Mouse (Mus musculus) bone marrow macrophage, adult 2 months (primary cell): ENCODE measurements around the gene Adarb1. TPM values are rescaled to one million over a fixed set of nuclear protein-coding genes. Genes with fewer than 3 reads are reported as not detected.

Experiments
- H3K27ac ChIP-seq: 2 replicates; pipeline ENCODE4 v1.5.1; 2012; ENCODE audit warnings: low read depth, low read length; ENCODE audit not compliant: insufficient read depth
- H3K4me1 ChIP-seq: 2 replicates; pipeline ENCODE4 v1.6.1; 2012; ENCODE audit warnings: low read length; ENCODE audit not compliant: control insufficient read depth, insufficient read depth
- H3K4me3 ChIP-seq: 2 replicates; pipeline ENCODE4 v1.5.1; 2012; ENCODE audit warnings: mild to moderate bottlenecking, low read length, moderate library complexity; ENCODE audit not compliant: insufficient read depth
- CTCF ChIP-seq: IDR thresholded peaks from 2 replicates; pipeline ENCODE4 v1.5.1; 2012; ENCODE audit warnings: low read depth, mild to moderate bottlenecking, low read length, moderate library complexity
- POLR2A ChIP-seq: IDR thresholded peaks from 2 replicates; pipeline ENCODE4 v1.6.1; 2012; ENCODE audit warnings: mild to moderate bottlenecking, low read depth, low read length, borderline replicate concordance
- polyA plus RNA-seq: library from polyadenylated mRNA; stranded (reverse); fragments of >200 nt; gene quantifications from 2 replicates; pipeline ENCODE4 v1.2.4, GENCODE M21; 2012; ENCODE audit not compliant: missing spikeins, insufficient read depth, insufficient read length

The Adarb1 gene
- polyA plus RNA-seq, 1 experiment, result 0.84 TPM

DNA sequence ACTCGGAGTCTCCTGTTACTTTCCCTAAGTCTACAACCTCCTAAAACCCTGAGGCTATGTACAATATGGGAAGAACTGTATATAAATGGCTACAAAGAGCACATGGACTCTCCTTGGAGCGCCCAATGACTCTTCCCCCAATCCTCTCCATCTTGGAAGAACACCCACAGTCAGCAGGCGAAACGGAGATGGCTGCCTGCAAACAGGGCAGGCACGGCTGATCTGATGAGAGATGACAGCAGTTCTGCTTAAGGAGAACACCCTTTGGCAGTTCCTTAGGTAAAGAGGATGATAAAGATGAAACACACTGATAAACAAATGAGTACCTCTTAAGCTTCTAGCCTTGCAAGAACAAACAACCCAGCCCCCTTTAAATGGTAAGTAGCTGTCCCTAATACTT lies 43.7 kb downstream of the Adarb1 start:
- Histone ChIP-seq H3K4me3 (no peak overlapping the region), H3K4me1 (peaks cover 16% of the 10 kb centered on the region), H3K27ac (no peak overlapping the region)
- TF ChIP-seq CTCF (no peak), POLR2A (no peak)

DNA sequence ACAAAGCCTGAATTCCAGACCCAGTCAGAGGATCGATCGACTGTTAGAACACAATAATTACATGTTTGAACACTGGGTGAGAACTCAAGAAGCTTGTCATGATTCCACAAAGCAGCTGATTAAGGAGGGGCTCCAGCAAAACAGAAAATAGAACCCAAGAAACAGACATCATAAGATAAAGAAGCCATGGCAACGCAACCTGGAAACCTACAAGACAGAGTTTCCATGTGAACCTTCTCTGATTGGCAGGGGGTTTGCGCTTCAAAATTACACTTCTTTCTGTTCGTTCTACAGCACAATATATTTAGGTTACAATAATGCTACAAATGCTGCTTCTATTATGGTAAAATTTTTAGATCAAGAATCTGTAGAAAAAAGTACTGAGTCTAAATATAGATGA lies 47.9 kb downstream of the Adarb1 start:
- Histone ChIP-seq H3K4me1 (peaks cover 23% of the 10 kb centered on the region), H3K27ac (no peak overlapping the region), H3K4me3 (no peak overlapping the region)
- TF ChIP-seq POLR2A (no peak), CTCF (no peak)

DNA sequence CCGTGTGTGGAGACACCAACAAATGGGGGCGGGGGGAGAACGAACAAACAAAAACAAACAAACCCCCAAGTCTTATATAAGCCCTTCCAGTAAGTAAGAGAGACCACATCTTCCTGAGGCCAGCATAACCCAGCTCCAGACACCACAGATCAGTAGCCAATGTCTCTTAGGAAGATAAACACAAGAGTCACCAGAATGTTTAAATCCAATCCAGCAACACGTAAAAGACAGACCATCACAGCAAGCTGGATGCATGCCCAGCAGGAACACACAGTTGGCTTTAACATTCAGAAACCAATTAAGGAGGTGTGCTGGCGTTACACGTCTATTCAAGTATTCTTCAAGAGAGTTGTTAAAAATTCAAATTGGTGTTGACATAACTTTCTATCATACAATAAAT lies 50.1 kb downstream of the Adarb1 start:
- TF ChIP-seq CTCF (no peak), POLR2A (no peak)
- H3K4me1 ChIP-seq, result peaks cover 21% of the 10 kb centered on the region

DNA sequence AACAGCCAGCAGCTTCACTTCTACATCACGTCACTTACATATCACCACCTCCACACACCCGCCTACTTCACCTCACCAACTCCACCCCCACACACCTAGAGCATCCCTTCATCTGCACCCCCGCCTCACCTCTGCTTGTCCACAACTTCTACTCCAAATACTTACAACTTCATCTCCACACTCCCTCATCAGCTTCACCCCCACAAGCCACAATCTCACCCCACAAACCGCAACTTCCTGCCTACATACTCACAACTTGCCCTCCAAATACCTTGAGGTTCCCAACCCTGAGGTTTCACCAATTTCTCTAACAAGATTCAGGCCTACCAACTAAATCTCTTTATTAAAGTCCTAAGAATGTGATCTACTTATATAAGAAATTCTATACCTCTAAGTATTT lies 51.1 kb downstream of the Adarb1 start:
- Histone ChIP-seq H3K4me1 (peaks cover 17% of the 10 kb centered on the region), H3K27ac (no peak overlapping the region)

More for the DNA sequence above, 50.1 kb downstream of the Adarb1 start:
- Histone ChIP-seq H3K27ac (no peak overlapping the region), H3K4me3 (no peak overlapping the region)

DNA sequence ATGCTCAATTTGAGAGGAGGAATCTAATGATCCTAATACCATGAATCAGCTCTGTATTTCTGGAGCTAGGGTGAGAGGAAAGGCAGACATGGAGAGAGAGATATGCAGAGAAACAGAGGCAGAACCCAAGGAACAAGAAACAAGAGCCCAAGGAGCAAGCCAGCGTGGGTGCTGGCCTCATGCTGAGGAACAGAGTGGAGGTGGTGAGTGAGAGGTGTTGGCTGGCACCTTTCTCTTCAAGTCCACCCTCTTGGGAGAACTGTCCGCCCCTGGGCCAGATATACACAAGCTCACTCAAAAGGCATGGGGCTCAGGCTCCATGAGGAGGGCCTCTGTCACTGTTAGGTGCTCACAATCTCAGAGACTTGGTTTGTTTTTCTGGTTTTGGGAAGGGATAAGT lies 52.9 kb downstream of the Adarb1 start:
- no peak for TF ChIP-seq CTCF
- no peak for TF ChIP-seq POLR2A
- H3K4me3 ChIP-seq, result no peak overlapping the region
- no peak overlapping the region for H3K27ac ChIP-seq
- peaks cover 9% of the 10 kb centered on the region for H3K4me1 ChIP-seq

More for the DNA sequence above, 51.1 kb downstream of the Adarb1 start:
- no peak for TF ChIP-seq CTCF
- TF ChIP-seq POLR2A, result no peak
- no peak overlapping the region for H3K4me3 ChIP-seq

DNA sequence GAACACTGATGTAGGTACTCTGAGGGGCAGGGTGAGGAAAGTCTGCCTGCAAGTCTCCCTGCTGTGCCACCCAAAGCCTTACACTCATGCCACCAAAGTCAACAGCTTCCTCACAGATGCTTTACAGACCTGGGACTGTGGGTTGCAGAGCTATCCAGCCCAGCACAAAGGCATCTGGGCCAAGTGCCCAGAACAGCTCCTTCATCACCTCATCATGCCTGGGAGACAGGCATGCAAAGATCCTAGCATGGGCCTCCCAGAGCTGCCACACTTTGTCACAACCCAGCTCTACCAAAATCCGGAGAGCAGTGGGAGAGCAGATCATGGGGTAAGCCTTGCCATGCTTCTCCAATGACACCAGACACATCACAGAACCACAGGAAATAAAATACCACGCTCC lies 57.6 kb downstream of the Adarb1 start:
- no peak for TF ChIP-seq CTCF
- TF ChIP-seq POLR2A, result no peak
- Histone ChIP-seq H3K4me1 (no peaks in the 10 kb centered on the region), H3K4me3 (no peak overlapping the region), H3K27ac (no peak overlapping the region)

DNA sequence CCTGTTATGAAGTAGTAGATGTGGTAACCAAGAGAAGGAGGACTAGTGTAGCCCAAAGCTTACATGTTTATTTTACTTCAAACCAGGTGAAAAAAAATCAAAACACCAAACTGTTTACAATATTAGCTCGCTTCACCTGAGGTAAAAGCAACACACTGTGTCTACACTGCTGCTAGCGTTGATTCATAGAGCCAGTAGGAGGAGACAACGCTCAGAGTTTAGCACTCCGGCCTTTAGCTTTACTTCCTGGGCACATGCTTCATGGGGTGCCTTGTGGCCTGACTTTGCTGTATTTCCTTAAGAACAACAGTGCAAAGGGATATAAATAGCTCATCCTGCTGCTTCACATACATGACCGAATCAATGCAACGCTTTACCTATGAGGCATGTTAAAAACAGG lies 60.1 kb downstream of the Adarb1 start:
- no peaks in the 10 kb centered on the region for H3K4me1 ChIP-seq
- no peak overlapping the region for H3K27ac ChIP-seq
- TF ChIP-seq CTCF, result no peak
- H3K4me3 ChIP-seq, result no peak overlapping the region

DNA sequence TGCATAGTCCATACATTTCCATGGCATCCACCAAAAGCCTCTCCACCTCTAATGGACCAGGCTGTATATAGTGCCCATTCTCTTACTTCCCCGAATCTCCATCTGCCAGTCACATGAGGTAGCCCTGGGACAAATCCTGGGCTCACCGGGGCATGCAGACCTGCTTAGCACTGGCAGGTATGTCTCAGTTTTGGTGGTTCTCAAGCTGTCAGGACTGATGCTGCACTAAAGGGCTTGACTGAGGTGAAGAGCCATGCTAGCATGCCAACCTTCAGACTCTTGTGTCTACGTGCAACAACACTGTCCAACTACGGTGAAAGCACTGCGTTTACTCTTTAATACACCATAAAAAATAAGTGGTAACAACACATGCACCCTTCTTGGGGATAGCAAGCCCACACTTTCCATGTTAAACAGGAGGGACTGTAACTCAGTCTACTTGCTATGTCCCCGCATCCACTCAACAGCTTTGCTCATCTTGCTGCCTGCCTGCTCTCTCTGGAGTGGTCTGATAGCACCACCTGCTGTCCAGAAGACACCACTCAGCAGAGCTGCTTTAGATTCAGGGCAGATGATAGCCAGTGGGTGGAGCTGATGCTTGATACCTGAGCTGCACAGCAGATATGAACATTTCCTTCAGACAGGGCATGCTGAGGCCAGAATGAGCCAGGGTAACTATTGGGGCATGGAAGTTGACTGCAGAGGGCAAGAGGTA lies 64.9 kb downstream of the Adarb1 start:
- Histone ChIP-seq H3K27ac (no peak overlapping the region), H3K4me3 (no peak overlapping the region), H3K4me1 (no peaks in the 10 kb centered on the region)
- peak; percentile 77 for TF ChIP-seq CTCF
- no peak for TF ChIP-seq POLR2A

DNA sequence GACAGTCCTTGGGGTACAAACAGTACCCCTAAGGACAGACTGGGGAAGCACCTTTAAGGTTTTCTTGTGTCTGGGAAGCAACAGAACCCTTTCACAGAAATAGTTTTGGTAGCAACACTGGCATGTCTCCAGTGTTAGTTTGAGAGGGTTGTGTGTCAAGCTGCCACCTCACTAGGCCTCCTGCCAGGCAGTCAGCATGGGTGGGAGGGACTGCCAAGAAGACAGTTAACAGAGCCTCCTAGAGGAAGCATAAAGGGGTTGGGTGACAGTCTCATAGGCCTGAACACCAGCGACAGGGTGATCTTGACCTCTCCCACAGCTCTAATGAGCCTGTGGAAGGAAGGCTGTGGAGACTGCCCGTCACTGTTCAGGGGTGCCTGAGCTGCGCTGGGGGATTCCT lies 75.2 kb downstream of the Adarb1 start:
- no peak overlapping the region for H3K4me3 ChIP-seq
- no peak overlapping the region for H3K27ac ChIP-seq
- no peak for TF ChIP-seq POLR2A
- TF ChIP-seq CTCF, result no peak

DNA sequence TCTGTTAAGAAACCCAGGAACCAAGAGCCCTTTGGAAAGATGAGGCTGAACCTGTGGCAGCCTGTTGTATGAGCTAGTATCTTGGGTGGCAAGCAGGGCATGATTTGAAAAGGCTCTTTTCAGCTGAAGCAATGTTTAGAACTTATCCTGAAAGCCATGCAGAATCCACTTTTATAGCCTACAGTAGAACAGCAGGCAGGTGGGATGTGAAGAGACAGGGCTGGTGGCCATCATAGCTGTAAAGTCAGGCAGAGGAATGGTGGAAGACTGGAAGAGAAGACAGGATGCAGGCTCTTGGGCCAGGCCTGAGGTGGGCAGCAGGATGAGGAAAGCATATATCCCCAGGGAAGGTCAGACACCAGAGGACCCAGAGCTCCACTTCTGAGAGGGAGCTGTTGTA lies 76.4 kb downstream of the Adarb1 start:
- H3K4me3 ChIP-seq, result no peak overlapping the region
- no peaks in the 10 kb centered on the region for H3K4me1 ChIP-seq
- no peak overlapping the region for H3K27ac ChIP-seq
- TF ChIP-seq CTCF (no peak), POLR2A (no peak)

More for the DNA sequence above, 75.2 kb downstream of the Adarb1 start:
- no peaks in the 10 kb centered on the region for H3K4me1 ChIP-seq
